Mouse (Mus musculus) adrenal gland, adult (tissue): ENCODE measurements at regions not wholly inside any gene's neighbourhood (a gene's known extent, or its start where the extent isn't known, plus 50 kb on each side); places are given as distances from the start of the nearest gene placed in this dataset.

Experiments
- DNase-seq, 2 experiments: peaks; one replicate each; pipeline ENCODE4 v3.0.0; 2022 to 2023; ENCODE audit warnings: low spot score in 1 of 2; ENCODE audit not compliant: inconsistent age in 2 of 2

DNA sequence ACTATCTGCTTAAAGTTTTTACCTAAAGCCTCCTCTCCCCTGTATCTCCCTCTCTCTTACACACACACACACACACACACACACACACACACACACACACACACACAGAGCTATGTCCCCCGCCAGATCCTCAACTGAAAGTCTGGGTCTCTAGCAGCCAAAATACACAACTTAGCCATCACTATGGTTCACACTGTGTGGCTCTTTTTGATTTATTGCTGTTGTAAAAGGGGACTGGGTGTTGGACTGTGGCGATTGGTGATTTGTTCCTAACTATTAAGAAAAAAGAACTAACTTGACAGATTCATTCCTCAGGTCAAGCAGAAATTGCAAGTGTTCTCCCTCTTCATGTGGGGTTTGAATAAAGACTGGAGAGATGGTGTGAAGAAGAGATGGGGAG is 278.2 kb downstream of the Ccdc91 start:
- DNase-seq = no peak

DNA sequence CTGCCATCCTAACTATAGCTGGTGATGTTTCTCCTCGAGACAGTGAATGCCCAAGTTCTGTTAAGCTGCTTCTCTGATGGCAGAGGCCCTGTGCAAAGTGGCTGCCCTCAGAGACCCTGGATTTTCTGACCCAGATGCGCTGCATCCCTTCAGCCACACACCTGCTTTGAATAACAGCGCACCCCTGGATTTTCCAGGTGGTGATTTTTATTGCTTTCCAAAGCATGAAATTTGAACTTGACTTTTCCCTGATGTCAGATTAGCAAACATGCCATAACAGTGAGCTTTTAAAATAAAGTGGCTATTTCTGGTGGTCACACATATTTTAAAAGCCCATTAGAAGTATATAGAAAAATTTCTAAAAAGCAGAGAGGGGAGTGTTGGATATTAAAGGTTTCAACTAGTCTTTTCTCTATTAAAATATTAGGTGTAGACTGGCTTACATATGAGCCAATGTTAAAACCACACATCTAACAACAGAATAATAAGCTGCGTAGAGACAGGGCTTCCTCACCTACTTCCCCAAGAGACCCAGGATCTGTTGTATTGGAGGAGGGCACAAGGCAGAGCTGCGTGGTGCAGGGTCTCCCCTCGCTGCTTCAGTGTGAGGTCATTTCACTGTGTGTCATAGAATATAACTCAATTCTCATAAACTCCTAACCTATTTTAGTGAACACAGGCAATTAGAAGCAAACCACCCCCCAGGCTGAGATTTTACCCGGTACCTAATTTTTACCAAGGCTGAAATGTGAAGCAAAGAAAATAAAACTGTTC is 280.3 kb downstream of the Ccdc91 start:
- no peak for DNase-seq

DNA sequence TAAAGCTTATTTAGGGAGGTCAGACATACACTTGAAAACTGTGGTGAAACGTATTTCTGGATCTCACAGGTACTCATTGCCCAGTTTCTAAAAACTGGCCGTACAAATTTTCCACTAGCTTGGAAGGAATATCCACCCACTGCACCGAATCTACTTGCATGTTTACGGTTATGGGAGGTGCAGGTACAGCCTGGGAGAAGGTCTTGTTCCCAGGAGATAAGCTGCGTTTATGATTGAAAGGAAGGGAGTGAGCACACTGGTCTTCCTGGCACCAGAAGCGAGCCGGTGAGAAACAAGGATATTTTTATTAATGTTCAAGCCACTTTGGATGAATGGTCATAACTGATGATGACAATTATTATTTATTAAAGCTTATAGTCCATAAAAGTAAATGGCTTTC is 283.9 kb downstream of the Ccdc91 start:
- DNase-seq = no peak

DNA sequence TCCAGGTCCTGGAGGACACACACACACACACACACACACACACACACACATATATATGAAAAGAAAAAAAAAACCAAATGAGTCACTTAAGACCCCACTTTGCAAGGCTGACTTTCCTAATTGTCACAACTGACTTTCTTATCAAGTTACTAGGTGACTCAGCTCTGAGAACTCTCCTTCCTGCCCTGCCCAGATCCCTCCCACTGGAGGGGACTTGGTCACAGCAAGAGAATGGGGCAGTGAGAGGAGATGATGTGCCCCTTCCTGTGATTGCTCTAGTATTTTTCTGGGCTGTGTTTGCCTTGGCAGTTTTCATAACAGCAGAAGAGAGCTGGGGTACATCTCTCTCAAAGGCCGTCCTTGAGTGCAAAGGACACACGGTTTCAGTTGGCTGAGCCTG is 284.5 kb downstream of the Ccdc91 start:
- peak; percentile 61 to 83 for DNase-seq

DNA sequence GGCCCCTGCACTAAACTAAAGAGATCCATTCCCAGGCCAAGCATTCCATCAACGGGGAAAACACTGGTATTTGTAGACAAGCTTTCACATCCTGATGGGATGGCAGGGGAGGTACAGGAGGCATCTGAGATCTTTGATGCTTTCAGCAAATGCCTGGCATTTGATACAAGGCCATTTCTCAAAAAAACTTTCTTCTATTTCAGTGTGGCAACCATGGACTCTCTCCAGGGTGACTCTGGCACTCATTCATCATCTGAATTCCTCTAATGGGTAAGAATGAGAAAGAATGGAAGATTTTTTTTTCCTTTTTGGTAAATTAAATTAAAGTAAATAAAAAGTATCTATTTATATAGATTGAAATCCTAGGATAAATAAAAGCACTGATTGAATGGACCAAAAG is 281.8 kb upstream of the Far2 start:
- peak in 1 of 2 experiments; percentile 80 for DNase-seq

DNA sequence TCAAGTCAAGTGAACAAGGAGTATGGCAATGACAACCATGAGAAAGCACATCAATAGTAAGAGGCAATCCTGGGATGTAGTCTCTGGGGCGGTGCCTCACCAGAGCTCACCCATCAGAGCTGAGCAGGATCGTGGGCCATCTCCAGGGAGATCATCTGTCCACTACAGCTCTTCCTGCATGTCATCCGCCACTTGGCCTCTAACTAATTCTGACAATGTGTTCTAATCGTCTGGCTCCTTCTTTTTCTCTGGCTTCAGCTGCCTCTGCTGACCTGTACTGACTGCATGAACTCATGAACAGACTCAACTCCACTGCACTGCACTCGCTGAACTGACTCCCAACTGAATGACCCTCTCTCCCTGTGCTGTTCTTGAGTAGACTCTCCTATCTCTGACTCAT is 277.9 kb upstream of the Far2 start:
- no peak for DNase-seq

DNA sequence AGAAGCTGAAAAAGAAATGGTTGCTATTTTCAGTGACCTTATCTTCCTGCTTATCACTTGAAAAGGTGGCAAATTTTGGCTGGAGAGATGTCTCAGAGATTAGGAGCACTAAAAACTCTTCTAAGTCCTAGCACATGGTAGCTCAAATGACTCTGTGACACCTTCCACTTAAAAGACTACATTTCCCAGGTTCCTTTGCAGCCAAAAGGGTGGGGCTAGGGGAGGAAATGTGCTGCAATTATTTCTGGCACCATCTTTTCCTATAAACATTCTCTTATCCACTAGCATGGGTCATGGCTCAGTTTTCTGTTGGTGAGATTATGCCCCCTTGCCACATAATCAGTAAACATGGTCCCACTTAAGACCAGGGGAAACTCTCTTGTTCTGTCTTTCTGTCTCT is 277.0 kb upstream of the Far2 start:
- peak in 1 of 2 experiments; percentile 51 for DNase-seq

DNA sequence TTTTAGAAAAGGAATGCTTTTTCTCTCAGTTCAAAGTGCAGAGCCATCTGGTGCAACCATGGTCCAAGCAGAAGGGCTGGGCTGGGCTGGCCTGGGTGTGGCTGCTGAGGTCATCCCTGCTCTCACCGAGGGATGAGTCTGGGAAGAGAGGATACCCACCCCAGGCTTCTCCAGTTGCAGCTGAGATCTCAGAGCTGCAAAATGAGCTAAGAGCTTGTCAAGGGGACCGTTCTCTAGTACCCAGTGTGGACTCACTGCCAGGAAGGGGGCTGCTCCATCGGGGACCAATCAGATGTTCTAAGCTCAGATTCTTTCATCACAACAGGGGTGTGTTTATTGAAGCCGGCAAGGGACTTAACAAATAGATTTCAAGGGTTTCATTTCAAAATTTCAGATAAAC is 275.6 kb upstream of the Far2 start:
- DNase-seq = peak in 1 of 2 experiments; percentile 49

DNA sequence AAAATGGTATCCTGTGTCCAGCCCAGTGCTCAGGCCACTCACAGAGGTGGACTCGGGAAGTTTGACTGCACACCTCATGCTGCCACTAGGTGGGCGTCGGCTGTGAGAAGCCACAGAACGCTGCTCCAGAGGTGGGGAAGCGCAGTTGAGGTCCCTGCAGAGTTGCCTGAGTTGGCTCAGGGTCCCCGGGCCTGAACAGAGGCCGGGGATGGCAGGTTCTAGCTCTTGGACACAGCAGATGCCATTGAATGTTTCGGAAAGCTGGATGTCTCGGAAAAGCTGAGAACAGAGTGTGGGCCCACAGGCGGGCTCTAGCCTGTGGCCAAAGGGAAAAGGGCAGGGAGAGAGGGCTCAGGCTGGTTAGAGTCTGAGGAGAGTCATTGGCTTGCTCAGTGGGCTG is 273.2 kb upstream of the Far2 start:
- DNase-seq = no peak

DNA sequence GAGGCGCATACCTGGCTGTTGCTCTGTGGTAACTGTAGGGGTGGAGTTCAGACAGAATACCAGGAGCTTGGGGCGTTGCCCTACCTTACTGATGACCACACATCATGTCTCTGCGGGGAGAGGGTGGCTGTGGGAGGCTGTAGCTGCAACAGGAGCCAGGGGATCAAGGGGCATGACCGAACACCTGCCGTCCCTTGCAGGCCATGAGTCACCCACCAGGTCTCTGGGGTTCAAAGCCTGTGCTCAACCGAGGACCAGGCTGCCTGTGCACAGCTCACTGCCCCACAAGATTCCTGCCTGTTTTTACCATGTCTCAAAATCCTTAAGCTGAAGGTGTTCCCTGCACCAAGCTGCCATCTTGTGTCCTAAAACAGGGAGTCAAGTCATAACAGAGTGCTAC is 272.4 kb upstream of the Far2 start:
- no peak for DNase-seq

DNA sequence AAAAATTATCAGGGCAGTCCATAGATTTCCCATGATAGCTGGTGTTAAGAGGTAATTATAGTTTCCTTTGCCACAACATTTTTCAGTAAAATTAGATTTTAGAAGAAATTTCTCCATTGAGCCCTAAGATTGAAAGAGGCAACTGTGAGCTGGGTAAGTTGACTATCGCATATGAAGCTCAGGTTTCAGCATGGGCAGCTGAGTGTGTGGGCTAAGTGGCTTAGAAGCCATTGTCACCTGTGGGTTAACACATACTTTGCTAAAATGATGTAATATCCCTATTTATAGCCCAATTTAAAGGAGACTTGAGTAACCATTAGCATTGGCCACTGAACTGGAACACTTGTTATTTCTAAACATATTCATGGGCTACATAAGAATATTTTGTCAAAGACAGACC is 267.6 kb upstream of the Far2 start:
- DNase-seq = no peak

DNA sequence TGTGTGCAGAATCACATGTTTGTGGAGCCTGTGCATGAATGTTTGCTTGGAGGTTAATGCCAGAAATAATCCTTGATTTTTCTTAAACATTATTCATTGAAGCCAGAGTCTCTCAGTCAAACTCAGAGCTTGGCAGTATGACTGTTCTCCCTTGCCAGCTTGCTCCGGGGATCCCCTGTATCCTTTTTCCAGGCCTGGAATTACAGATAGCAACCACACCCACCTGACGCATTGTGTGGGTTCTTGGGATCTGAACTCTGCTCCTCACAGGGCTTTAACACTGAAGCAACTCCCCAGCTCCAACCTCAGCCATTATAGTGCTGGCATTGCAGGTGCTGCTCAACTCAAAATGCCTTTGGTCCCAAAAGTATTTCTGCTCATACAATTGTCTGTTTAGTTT is 262.8 kb upstream of the Far2 start:
- DNase-seq = no peak

DNA sequence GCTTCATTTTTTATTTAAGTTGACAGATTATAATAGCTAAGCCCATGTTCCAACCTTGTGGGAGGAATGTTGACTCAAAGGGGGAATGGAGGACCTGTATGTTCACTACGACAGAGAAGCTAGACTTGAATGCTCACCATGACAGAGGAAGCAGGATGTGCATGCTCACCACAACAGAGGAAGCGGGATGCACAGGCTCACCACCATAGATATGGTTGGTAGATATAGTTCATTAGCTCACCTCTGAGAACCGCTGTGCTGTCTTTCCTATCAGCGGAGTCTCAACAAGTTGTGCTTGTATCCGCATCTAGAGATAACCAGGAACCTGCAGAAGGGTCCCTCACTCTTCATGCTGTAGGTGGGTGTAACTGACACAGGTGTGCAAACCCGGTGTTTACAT is 262.2 kb upstream of the Far2 start:
- DNase-seq = no peak

DNA sequence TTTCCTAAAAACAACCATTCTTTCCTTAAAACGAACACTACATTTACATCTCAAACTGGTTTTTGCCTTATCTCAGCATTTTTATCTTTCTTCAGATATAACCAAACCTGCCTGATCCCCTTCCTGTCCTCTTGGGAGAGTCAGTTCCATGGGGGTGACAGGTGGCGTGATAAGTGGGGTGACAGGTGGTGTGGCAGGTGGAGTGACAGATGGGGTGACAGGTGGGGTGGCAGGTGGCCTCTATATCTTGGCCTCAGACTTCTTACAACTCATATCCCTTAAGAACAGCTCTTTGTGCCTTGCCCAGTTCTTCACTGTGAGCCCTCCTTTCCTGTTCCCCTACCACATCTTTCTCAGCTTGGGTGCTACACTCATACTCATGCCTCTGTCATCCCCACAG is 259.0 kb upstream of the Far2 start:
- no peak for DNase-seq

DNA sequence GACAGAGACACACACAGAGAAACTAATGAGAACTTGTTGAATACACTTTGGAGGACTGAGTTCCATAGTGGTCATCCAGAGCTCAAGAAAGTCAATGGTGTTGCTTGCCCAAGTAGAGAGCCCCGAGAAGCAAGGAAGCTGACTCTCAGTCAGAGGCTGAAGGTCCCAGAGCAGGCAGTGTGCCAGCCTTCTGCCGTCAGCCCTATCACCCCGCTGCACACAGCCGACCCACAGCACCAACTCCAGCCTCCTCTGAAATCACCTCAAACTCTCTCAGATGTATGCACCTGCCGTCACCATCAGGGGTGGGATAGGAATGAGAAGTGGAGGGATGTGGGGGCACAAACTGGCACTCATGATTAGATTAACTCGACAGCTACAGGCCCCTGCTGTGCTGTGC is 257.9 kb upstream of the Far2 start:
- DNase-seq = peak; percentile 57 to 76

DNA sequence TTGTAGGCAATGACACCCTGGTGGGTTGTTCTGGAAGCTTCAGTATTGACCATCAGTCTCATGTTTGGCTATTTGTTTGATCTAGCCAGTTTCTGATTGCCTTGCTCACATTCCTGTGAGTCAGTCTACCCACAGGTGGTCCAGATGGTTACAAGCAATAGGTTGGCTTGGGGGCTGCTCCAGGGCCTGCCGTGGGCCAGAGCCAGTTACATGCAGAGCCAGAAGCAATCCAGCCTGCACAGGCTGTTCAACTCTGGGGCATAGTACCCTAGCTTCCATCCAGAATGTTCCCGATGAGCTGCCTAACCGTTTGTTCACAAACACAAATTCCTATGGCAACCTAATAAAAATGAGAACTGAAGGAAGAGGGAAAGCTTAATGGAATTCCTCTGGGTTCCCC is 253.2 kb upstream of the Far2 start:
- no peak for DNase-seq

DNA sequence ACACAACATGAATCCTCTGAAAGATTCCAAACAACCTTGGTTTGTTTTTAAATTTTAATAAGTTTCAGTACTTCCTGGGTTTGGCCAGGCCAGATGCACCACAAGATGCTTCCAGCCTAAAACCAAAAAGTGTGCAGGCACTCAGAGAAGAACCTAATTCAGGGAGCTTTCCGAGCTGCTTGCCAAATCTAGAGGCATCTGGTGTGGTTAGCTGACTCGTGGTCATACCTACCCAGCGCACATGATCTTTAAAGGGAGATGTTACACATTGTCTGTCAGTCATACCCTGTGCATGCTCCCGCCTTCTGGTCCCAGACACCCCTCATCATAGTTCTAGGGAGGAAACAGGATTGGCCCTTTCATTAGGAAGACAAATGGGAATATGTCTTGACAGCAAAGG is 252.7 kb upstream of the Far2 start:
- DNase-seq = no peak

DNA sequence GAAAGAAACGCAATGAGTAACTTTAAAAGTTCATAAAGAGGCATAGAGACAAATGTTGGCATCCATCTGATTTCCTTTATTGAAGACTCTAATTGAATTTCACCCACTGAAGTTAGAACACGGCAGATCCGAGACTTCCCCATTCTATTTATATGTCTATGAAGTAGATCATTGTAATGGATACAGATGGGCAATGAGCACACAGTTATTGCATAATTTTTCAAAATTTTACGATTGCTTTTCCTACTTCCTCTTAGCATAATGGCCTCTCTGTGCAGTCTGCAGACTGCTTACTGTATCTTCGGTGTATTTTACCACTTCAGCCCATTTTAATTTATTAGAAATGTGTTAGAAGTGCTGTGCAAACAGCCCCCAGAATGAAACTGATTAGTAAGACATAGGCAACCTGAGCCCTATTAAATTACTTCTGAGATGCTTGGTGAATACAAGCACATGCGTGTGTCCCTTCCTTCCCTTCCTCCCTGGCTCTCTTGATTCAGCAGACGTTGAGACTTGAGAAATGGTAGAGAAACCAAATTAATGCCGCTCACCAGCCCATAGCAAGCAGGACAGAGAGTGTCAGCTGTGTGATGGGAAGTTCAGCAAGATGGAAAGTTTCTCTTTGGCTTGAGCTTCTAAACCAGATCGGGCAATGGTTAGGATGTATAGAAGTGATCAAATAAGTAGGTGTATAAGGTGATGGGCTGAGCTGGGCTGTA is 247.9 kb upstream of the Far2 start:
- peak in 1 of 2 experiments; percentile 38 for DNase-seq

DNA sequence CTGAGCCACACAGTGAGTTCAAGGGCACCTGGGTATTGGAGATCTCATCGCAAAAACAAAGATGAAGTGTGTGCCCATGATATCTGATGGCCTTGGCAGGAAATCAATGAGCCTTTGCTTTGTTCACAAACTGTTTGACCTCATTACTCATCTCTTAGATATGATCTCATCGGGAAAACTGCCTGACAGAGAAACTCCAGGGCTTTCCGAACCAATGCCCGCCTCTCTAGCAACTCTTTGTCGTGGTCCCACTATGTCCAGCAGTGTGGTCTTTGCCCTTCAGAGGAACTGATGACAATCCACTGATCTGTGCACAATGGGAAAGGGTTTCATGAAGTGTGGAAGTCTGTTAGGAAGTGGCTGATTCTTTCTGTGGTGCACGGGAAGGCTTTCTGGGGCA is 247.2 kb upstream of the Far2 start:
- peak; percentile 82 to 95 for DNase-seq

DNA sequence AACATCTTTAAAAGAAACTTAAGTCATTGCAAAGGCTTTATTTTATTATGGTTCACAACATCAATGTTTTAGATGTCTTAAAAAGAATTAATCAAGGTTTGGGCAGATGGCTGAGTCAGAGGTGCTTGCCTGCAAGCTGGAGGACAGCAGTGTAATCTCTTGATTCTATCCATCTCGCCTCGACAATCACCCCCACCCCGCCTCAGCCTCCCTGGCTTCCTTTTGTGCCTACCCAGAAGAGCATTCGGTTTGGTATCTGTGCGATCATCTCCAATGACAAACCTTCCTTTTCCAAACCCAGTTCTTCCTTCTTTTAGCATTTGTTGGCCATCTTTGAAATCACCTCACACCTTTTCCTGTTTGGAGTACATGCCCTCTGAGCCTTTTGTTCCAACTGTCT is 246.2 kb upstream of the Far2 start:
- DNase-seq = peak; percentile 26 to 73

DNA sequence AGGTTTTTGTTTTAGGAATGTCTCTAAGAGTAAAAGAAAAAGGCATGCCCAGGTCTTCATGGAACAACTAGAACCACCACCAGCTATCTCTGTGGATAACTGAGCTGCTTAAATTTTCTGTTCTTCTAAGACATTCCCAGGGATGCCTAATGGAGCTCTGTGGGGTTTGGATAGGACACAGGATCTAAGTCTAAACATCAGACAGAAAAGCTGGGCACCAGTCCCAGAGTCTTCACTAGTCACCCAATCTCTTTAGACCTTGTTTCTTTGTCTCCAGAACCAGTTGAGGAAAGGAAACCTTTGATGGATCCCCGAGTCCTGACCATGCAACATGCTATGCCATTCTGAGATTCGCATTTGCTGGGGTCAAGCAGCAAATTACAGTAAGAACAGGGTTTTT is 243.2 kb upstream of the Far2 start:
- DNase-seq = no peak

DNA sequence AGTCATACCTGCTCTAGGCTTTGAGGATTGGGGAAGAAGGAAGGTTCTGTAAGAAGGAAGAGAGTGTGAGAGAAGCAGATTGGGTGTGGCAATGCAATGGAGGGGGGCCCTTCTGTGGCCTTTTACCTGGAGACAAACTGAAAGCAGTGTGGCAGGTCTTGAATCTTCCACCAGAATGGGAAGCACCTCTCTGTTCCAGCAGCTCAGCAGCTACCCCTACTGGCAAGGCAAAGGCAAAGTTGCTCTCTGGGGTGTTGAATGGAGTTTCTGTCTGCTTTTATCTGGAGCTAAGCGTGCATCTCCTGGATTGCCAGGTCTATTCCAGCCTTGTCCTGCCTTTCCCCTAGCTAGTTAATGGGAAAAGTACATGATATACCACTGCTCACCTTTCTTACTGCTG is 236.3 kb upstream of the Far2 start:
- peak; percentile 82 to 93 for DNase-seq

DNA sequence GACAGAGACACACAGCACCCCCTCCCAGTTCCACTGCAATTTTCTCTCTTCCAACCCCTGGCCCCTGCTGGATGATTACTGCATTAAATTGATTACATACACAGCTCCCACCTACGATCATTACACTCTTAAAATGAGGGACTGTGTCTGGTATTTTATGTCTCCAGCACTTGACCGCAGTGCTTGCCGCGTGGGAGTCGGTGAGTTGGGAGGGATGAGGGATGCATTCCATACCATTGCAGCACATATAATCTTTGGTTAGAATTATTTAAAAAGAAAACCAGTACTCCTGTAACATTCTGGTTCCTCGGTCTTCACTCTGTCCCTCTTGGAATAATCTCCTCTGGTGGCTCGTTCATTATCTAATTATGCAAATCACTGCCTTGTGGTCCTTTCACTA is 230.2 kb upstream of the Far2 start:
- no peak for DNase-seq
